ENCODE assay signal across 24 mouse cellular contexts in genomic region chr4:150603366-150604061, GRCm38 (mm10). TPM values are rescaled to one million over a fixed set of nuclear protein-coding genes. Genes with fewer than 3 reads are reported as not detected.
"Had no signal": no experiment of that assay in that cellular context is flagged by ENCODE, and none has a peak within 500 bp of the region (broad histone marks: within the 10 kb centered on the region; RNA-seq: fewer than 3 reads in every experiment).

No protein-coding gene starts in this region.

- H3K4me3 ChIP-seq: left cerebral cortex, adult 2 months; liver, embryonic 13.5 days; neural tube, embryonic 12.5 days; stomach, embryonic 15.5 days had no signal

- H3K27me3 ChIP-seq: liver, embryonic 13.5 days; neural tube, embryonic 12.5 days; stomach, embryonic 15.5 days had no signal

- H3K9me3 ChIP-seq: liver, embryonic 13.5 days; neural tube, embryonic 12.5 days; stomach, embryonic 15.5 days had no signal

- H3K36me3 ChIP-seq: neural tube, embryonic 12.5 days; stomach, embryonic 15.5 days had no signal

- H3K4me2 ChIP-seq: liver, embryonic 13.5 days; neural tube, embryonic 12.5 days; stomach, embryonic 15.5 days had no signal

- ATAC-seq: intestine, embryonic 16.5 days; midbrain, embryonic 16.5 days had no signal

- H3K9ac ChIP-seq: liver, embryonic 13.5 days; neural tube, embryonic 12.5 days; stomach, embryonic 15.5 days had no signal

- DNase-seq: kidney, adult 18-20 months; kidney, adult 9 months; kidney, postnatal 14 days; kidney, postnatal 4 days; layer of hippocampus, postnatal 36 days; liver, embryonic 13.5 days; lung, adult 2 months; lung, postnatal 14 days; lung, postnatal 4 days; retina, postnatal 1 day; right cerebral cortex, postnatal 25 days; spleen, adult 18-20 months; thymus, postnatal 25 days had no signal

- H3K27ac ChIP-seq: left cerebral cortex, adult 2 months; liver, embryonic 13.5 days; neural tube, embryonic 12.5 days; stomach, embryonic 15.5 days had no signal

RNA-seq across cellular contexts. Expression of gene Slc45a1, which starts 48.5 kb away (rescaled TPM):
- total RNA-seq: liver, adult 2 months; megakaryocyte progenitor cell, adult 5-6 weeks; megakaryocyte-erythroid progenitor cell, adult 5-6 weeks; neutrophil, adult 5-6 weeks had no signal
- polyA plus RNA-seq: liver, adult 2 months; liver, embryonic 13.5 days; liver, embryonic 16.5 days; lung, adult 2 months; thymus, postnatal 0 days had no signal
